Mouse (Mus musculus) ES-E14 (cell line): ENCODE data around the gene Tcaf1. TPM values are rescaled to one million over a fixed set of nuclear protein-coding genes. Genes with fewer than 3 reads are reported as not detected.

Source experiments
- DNase-seq: peaks from one replicate; pipeline ENCODE4 v3.0.0-alpha.2; 2013; ENCODE audit warnings: low read depth, low spot score
- H3K27ac ChIP-seq: 2 replicates; pipeline ENCODE4 v1.5.1; 2012; ENCODE audit warnings: low read depth, mild to moderate bottlenecking, low read length, moderate library complexity, mixed read lengths; ENCODE audit not compliant: poor library complexity, insufficient read depth, severe bottlenecking
- H3K36me3 ChIP-seq: 2 replicates; pipeline ENCODE4 v1.6.1; 2012; ENCODE audit warnings: mild to moderate bottlenecking, low read length, moderate library complexity, mixed read lengths; ENCODE audit not compliant: control insufficient read depth, poor library complexity, insufficient read depth, severe bottlenecking
- H3K4me1 ChIP-seq, 2 experiments: fragments of 150-350 bp in 1 of 2; sonication (generic) in 1 of 2; 2 replicates each; pipeline ENCODE4 v1.6.1; 2012; ENCODE audit warnings: low read length in 2 of 2, mild to moderate bottlenecking in 1 of 2, mixed read lengths in 1 of 2; ENCODE audit not compliant: control insufficient read depth in 2 of 2, insufficient read depth in 2 of 2, poor library complexity in 1 of 2
- H3K4me3 ChIP-seq, 2 experiments: fragments of 150-350 bp in 1 of 2; sonication (generic) in 1 of 2; 2 replicates each; pipeline ENCODE4 v1.5.1; 2012; ENCODE audit warnings: low read length in 2 of 2, low read depth in 1 of 2, mild to moderate bottlenecking in 1 of 2, mixed read lengths in 1 of 2; ENCODE audit not compliant: insufficient read depth in 1 of 2, poor library complexity in 1 of 2, severe bottlenecking in 1 of 2
- H3K9ac ChIP-seq: 2 replicates; pipeline ENCODE4 v1.6.1; 2012; ENCODE audit warnings: low read depth, mild to moderate bottlenecking, low read length, mixed read lengths; ENCODE audit not compliant: poor library complexity, insufficient read depth, severe bottlenecking
- H3K9me3 ChIP-seq: fragments of 150-350 bp; sonication (generic); 2 replicates; pipeline ENCODE4 v1.6.1; 2012; ENCODE audit warnings: low read depth, mild to moderate bottlenecking, low read length; ENCODE audit not compliant: control insufficient read depth, insufficient read depth
- CHD2 ChIP-seq: IDR thresholded peaks from 2 replicates; pipeline ENCODE4 v1.6.1; 2014; ENCODE audit warnings: mild to moderate bottlenecking, low read depth, low read length, inconsistent platforms
- HCFC1 ChIP-seq: IDR thresholded peaks from 2 replicates; pipeline ENCODE4 v1.6.1; 2012; ENCODE audit warnings: low read length, inconsistent platforms, borderline replicate concordance; ENCODE audit not compliant: insufficient read depth
- MAFK ChIP-seq: IDR thresholded peaks from 2 replicates; pipeline ENCODE4 v1.6.1; 2014; ENCODE audit warnings: mild to moderate bottlenecking, low read depth, low read length, inconsistent platforms; ENCODE audit not compliant: insufficient read depth
- ZC3H11A ChIP-seq: IDR thresholded peaks from 2 replicates; pipeline ENCODE4 v1.6.1; 2012; ENCODE audit warnings: low read depth, mild to moderate bottlenecking, inconsistent platforms, low read length, borderline replicate concordance
- ZNF384 ChIP-seq: IDR thresholded peaks from 2 replicates; pipeline ENCODE4 v1.6.1; 2012; ENCODE audit warnings: low read depth, low read length, inconsistent platforms
- in situ Hi-C, 2 experiments: fragments of 600-800 bp; cut with MboI; formaldehyde crosslinking; loops; one replicate each; pipeline ENCODE4 v1.15.1; 2025; ENCODE audit warnings: low sequenced_read_pairs in 2 of 2, inconsistent platforms in 1 of 2; ENCODE audit not compliant: unreplicated experiment in 2 of 2
- total RNA-seq: library from RNA; depleted of rRNA; stranded (reverse); fragments of 300-350 nt; gene quantifications from 2 replicates; pipeline ENCODE4 v1.2.3, GENCODE M21; 2012

Tcaf1 gene
- total RNA-seq, 1 experiment, result 19.9 TPM

GRCm38 (mm10) chr6:42689761-42690160, 20.1 kb downstream of the Tcaf1 start:
- H3K27ac ChIP-seq, result no peak overlapping the region
- TF ChIP-seq MAFK, result no peak
- TF ChIP-seq CHD2, result no peak
- TF ChIP-seq ZNF384, result no peak
- TF ChIP-seq HCFC1, result no peak
- TF ChIP-seq ZC3H11A, result no peak
- in situ Hi-C loops, result no loop called here

DNA sequence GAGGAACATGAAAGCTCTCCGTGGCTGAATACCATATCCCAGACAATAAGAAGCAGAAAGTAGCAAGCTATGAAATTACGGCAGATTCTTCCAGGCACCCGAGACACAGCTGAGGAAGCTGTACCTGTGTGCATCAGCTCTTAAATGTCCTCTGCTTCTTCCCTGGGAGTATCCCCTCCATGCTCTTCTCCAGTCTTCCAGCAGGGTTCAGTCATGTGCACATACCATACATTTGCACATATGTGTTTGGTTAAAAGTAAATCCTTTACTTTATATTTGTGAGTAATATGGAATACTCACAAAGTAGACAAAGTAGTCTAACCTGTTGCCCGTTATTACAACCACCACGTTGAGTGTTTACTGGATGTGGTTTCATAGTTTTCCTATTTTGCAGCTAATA, 22.0 kb downstream of the Tcaf1 start:
- in situ Hi-C loops, result no loop called here

More at GRCm38 (mm10) chr6:42689761-42690160, 20.1 kb downstream of the Tcaf1 start:
- Histone ChIP-seq H3K4me1 (0 out of 4 replicates have a peak, but pooled peaks cover 0 to 3% of the 10 kb centered on the region in 2 experiments), H3K4me3 (no peak overlapping the region), H3K9ac (no peak overlapping the region), H3K36me3 (no peaks in the 10 kb centered on the region), H3K9me3 (no peaks in the 10 kb centered on the region)
- DNase-seq, result no peak

DNA sequence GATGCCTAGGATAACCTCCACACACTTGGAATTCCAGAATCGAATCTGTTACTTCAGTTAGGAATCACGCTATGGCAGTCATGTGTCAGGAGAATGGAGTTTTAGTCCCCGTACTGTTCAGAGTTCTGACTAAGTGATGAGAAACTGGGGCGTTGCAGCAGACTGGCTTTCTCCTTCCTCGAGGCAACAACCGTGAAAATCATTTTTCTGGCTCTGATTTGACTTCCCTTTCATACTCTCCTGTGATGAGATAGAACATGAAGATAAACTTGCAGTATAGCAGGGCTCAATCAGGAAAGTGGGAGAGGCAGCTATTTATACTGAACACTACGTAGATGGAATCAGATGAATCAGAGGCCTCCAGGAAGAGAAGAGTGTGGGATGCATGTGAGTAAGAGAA, 29.8 kb downstream of the Tcaf1 start:
- no peak for TF ChIP-seq ZNF384
- no peak for TF ChIP-seq ZC3H11A
- TF ChIP-seq CHD2, result no peak
- TF ChIP-seq HCFC1, result no peak
- no peak for TF ChIP-seq MAFK
- H3K4me1 ChIP-seq, result no peaks in the 10 kb centered on the region
- H3K36me3 ChIP-seq, result no peaks in the 10 kb centered on the region
- H3K9ac ChIP-seq, result no peak overlapping the region
- H3K9me3 ChIP-seq, result no peaks in the 10 kb centered on the region
- DNase-seq, result no peak
- no peak overlapping the region for H3K27ac ChIP-seq
- in situ Hi-C loops, result no loop called here
- no peak overlapping the region for H3K4me3 ChIP-seq

More for the DNA sequence above, 22.0 kb downstream of the Tcaf1 start:
- DNase-seq, result no peak
- H3K9me3 ChIP-seq, result no peaks in the 10 kb centered on the region
- H3K4me3 ChIP-seq, result no peak overlapping the region
- H3K36me3 ChIP-seq, result no peaks in the 10 kb centered on the region
- TF ChIP-seq ZNF384, result no peak
- no peak for TF ChIP-seq MAFK
- TF ChIP-seq HCFC1, result no peak
- no peak for TF ChIP-seq ZC3H11A
- no peak for TF ChIP-seq CHD2
- H3K27ac ChIP-seq, result no peak overlapping the region
- no peak overlapping the region for H3K9ac ChIP-seq
- H3K4me1 ChIP-seq, result 0 out of 4 replicates have a peak, but pooled peaks cover 0 to 3% of the 10 kb centered on the region in 2 experiments

DNA sequence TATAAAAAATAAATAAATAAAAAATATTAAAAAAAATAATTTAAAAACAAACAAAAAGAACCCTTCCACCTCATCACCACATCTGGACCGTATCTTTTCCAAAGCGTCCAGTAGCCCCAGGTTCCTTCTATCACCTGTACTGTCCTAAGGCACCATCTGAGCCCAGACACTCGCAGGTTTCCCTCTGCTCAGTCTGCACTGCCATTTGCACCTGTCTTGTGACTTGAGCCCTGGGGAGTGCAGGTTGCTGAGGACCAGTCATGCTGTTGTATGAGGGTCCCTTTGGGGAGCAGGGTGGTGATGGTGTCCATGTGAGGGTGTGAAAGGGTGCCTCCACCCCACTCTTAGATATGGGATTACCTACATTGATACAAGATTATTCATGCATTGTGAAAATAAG, 33.9 kb downstream of the Tcaf1 start:
- no peak for TF ChIP-seq CHD2
- no peak for TF ChIP-seq HCFC1
- TF ChIP-seq ZC3H11A, result no peak
- no peak for TF ChIP-seq ZNF384
- no peak for TF ChIP-seq MAFK
- no peaks in the 10 kb centered on the region for H3K36me3 ChIP-seq

DNA sequence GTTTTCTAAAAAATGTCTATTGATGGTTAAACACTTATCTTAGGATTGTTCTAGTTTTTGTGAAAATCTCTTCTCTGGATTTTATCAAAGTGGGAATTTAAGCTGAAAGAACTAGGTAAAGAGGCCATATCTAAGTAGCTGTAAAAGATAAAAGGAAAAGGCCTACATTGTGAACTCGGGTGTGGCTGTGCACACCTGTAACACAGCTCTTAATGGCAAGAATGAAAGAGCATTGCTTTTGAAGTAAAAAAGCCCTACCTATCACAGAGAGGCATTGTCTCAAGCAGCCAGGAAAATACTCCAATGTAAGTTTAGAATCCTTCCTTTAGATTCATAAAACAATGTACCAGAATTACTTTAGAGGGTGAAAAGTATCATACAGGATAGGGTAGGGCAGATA, 38.1 kb downstream of the Tcaf1 start:
- no peak overlapping the region for H3K4me3 ChIP-seq
- H3K9me3 ChIP-seq, result no peaks in the 10 kb centered on the region
- no peak overlapping the region for H3K9ac ChIP-seq
- DNase-seq, result no peak
- TF ChIP-seq HCFC1 (no peak), ZNF384 (no peak), MAFK (no peak), ZC3H11A (no peak), CHD2 (no peak)
- no peaks in the 10 kb centered on the region for H3K4me1 ChIP-seq
- no peak overlapping the region for H3K27ac ChIP-seq
- H3K36me3 ChIP-seq, result no peaks in the 10 kb centered on the region
- in situ Hi-C loops, result no loop called here

More for the DNA sequence above, 33.9 kb downstream of the Tcaf1 start:
- H3K9ac ChIP-seq, result no peak overlapping the region
- H3K4me1 ChIP-seq, result no peaks in the 10 kb centered on the region
- no peaks in the 10 kb centered on the region for H3K9me3 ChIP-seq
- in situ Hi-C loops, result no loop called here
- H3K4me3 ChIP-seq, result no peak overlapping the region
- H3K27ac ChIP-seq, result no peak overlapping the region
- no peak for DNase-seq
